Mouse (Mus musculus) intestine, postnatal 0 days (tissue): ENCODE measurements at regions not wholly inside any gene's neighbourhood (a gene's known extent, or its start where the extent isn't known, plus 50 kb on each side); places are given as distances from the start of the nearest gene placed in this dataset.

ENCODE experiments used
- ATAC-seq: fragments of 200-750 bp; cut with Nextera tagmentation; 2 replicates; pipeline ENCODE4 v1.8.0; 2017; ENCODE audit warnings: mild to moderate bottlenecking, moderate TSS enrichment, moderate library complexity
- H3K27ac ChIP-seq: fragments of 300-500 bp; sonication (generic); 2 replicates; pipeline ENCODE4 v1.5.1; 2014; ENCODE audit warnings: mild to moderate bottlenecking, low read depth, low read length, moderate library complexity
- H3K27me3 ChIP-seq: fragments of 300-500 bp; sonication (generic); replicated peaks from 2 replicates; pipeline ENCODE4 v1.6.1; 2014; ENCODE audit warnings: low read length, mixed read lengths; ENCODE audit not compliant: control insufficient read depth, insufficient read depth
- H3K36me3 ChIP-seq: fragments of 300-500 bp; sonication (generic); 2 replicates; pipeline ENCODE4 v1.6.1; 2014; ENCODE audit warnings: mild to moderate bottlenecking, moderate library complexity; ENCODE audit not compliant: control insufficient read depth, insufficient read depth
- H3K4me1 ChIP-seq: fragments of 300-500 bp; sonication (generic); replicated peaks from 2 replicates; pipeline ENCODE4 v1.6.1; 2014; ENCODE audit warnings: antibody characterized with exemption, low read length, mixed read lengths; ENCODE audit not compliant: control insufficient read depth, insufficient read depth
- H3K4me2 ChIP-seq: fragments of 300-500 bp; sonication (generic); replicated peaks from 2 replicates; pipeline ENCODE4 v1.6.1; 2014; ENCODE audit warnings: low read depth, mild to moderate bottlenecking, moderate library complexity
- H3K4me3 ChIP-seq: fragments of 300-500 bp; sonication (generic); 2 replicates; pipeline ENCODE4 v1.5.1; 2014; ENCODE audit warnings: low read depth, low read length
- H3K9ac ChIP-seq: fragments of 300-500 bp; sonication (generic); 2 replicates; pipeline ENCODE4 v1.6.1; 2014; ENCODE audit warnings: mild to moderate bottlenecking, low read depth, low read length
- H3K9me3 ChIP-seq: fragments of 300-500 bp; sonication (generic); 2 replicates; pipeline ENCODE4 v1.6.1; 2016; ENCODE audit warnings: mixed run types; ENCODE audit not compliant: control insufficient read depth
- CTCF ChIP-seq: sonication (generic); IDR thresholded peaks from 2 replicates; pipeline ENCODE4 v1.5.1; 2016; ENCODE audit warnings: low read depth, mild to moderate bottlenecking, control low read depth, antibody characterized with exemption, moderate library complexity
- WGBS: fragments of 180-500 bp; shearing (Covaris S2); extraction: QIAGEN DNeasy Blood & Tissue Kit; methylation state at CpG from one replicate; pipeline ENCODE4 v1.1.7; 2014; 5-methylcytosine and 5-hydroxymethylcytosine counted together

GRCm38 (mm10) chr4:72688842-72689241, 163.6 kb downstream of the Aldoart1 start:
- no peak for ATAC-seq
- Histone ChIP-seq H3K4me3 (no peak overlapping the region), H3K9me3 (no peaks in the 10 kb centered on the region), H3K9ac (no peak overlapping the region), H3K4me1 (no peaks in the 10 kb centered on the region), H3K36me3 (no peaks in the 10 kb centered on the region), H3K4me2 (no peak overlapping the region), H3K27me3 (no peaks in the 10 kb centered on the region), H3K27ac (no peak overlapping the region)
- WGBS = 78% methylated on average over 4 of the region's 4 CpGs
- TF ChIP-seq CTCF = no peak

- Histone ChIP-seq H3K4me3 (no peak overlapping the region), H3K4me2 (no peak overlapping the region), H3K9me3 (no peaks in the 10 kb centered on the region), H3K27me3 (no peaks in the 10 kb centered on the region), H3K36me3 (no peaks in the 10 kb centered on the region), H3K27ac (no peak overlapping the region), H3K4me1 (no peaks in the 10 kb centered on the region), H3K9ac (no peak overlapping the region)
- no peak for ATAC-seq
- WGBS = 66% methylated on average over 2 of the region's 2 CpGs
- no peak for TF ChIP-seq CTCF
These were observed 178.4 kb downstream of the Aldoart1 start for GRCm38 (mm10) chr4:72674006-72674405.

GRCm38 (mm10) chr4:72671652-72672411, 180.6 kb downstream of the Aldoart1 start:
- Histone ChIP-seq H3K4me3 (no peak overlapping the region), H3K27me3 (no peaks in the 10 kb centered on the region), H3K4me2 (no peak overlapping the region), H3K9ac (no peak overlapping the region), H3K9me3 (no peaks in the 10 kb centered on the region), H3K36me3 (no peaks in the 10 kb centered on the region), H3K27ac (no peak overlapping the region), H3K4me1 (no peaks in the 10 kb centered on the region)
- no peak for ATAC-seq
- no peak for TF ChIP-seq CTCF
- WGBS = 62% methylated on average over 5 of the region's 5 CpGs

- no peak overlapping the region for H3K4me2 ChIP-seq
- 80% methylated on average over 5 of the region's 5 CpGs for WGBS
- H3K9ac ChIP-seq = no peak overlapping the region
- ATAC-seq = no peak
- no peak for TF ChIP-seq CTCF
- H3K4me3 ChIP-seq = no peak overlapping the region
- no peaks in the 10 kb centered on the region for H3K36me3 ChIP-seq
- H3K27ac ChIP-seq = no peak overlapping the region
- H3K9me3 ChIP-seq = no peaks in the 10 kb centered on the region
- no peaks in the 10 kb centered on the region for H3K27me3 ChIP-seq
- no peaks in the 10 kb centered on the region for H3K4me1 ChIP-seq
These were observed 182.5 kb downstream of the Aldoart1 start for GRCm38 (mm10) chr4:72669827-72670494.

- Histone ChIP-seq H3K4me1 (no peaks in the 10 kb centered on the region), H3K4me3 (no peak overlapping the region), H3K36me3 (no peaks in the 10 kb centered on the region), H3K27me3 (no peaks in the 10 kb centered on the region), H3K4me2 (no peak overlapping the region), H3K9ac (no peak overlapping the region), H3K27ac (no peak overlapping the region), H3K9me3 (no peaks in the 10 kb centered on the region)
- no peak for TF ChIP-seq CTCF
- no peak for ATAC-seq
These were observed 188.1 kb downstream of the Aldoart1 start for GRCm38 (mm10) chr4:72664379-72664778.

- no peaks in the 10 kb centered on the region for H3K27me3 ChIP-seq
- TF ChIP-seq CTCF = no peak
- H3K27ac ChIP-seq = no peak overlapping the region
- no peak overlapping the region for H3K9ac ChIP-seq
- H3K4me3 ChIP-seq = no peak overlapping the region
- no peaks in the 10 kb centered on the region for H3K9me3 ChIP-seq
- H3K4me1 ChIP-seq = no peaks in the 10 kb centered on the region
- ATAC-seq = no peak
- H3K4me2 ChIP-seq = no peak overlapping the region
- no peaks in the 10 kb centered on the region for H3K36me3 ChIP-seq
These were observed 190.0 kb downstream of the Aldoart1 start for GRCm38 (mm10) chr4:72662477-72662876.
